Mouse (Mus musculus): ENCODE results near the gene Tmem202. TPM values are rescaled to one million over a fixed set of nuclear protein-coding genes. Genes with fewer than 3 reads are reported as not detected.

Gene Tmem202
- polyA plus RNA-seq, 1 experiment from 2014 or later = 0.15 TPM

DNA sequence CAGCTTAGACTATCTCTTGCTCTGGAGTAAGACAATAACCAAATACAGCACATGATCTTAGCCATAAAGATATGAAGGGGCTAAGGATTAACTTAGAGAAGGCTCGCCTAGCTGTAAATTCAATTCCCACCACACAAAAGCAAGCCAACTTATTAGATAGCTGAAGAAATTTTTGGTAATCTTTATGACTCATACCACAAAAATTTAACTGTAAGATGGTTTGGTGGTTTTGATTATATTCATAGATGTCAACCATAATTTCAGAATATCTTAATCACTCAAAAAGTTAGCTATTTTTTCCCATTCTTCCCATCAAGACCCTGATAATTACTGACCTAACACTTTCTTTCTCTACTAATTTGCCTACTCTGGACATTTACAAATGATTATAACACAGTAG lies 70.2 kb downstream of the Tmem202 start:
- Histone ChIP-seq H3K36me3 (ENCODE audit: control insufficient read depth, insufficient read depth, low read length) (peaks cover 12% of the 10 kb centered on the region; the same call in 1 of the 2 replicates), H3K27ac (replicated peaks; ENCODE audit: low read depth, low read length) (no peak overlapping the region), H3K4me2 (ENCODE audit: low read depth, low read length) (no peak overlapping the region), H3K4me3 (ENCODE audit: low read depth, low read length) (no peak overlapping the region), H3K4me1 (ENCODE audit: control insufficient read depth, insufficient read depth, low read length) (no peaks in the 10 kb centered on the region), H3K9me3 (ENCODE audit: control insufficient read depth, low read length) (no peaks in the 10 kb centered on the region), H3K9ac (ENCODE audit: low read depth, low read length) (no peak overlapping the region), H3K27me3 (replicated peaks; ENCODE audit: control insufficient read depth, insufficient read depth, low read length) (no peaks in the 10 kb centered on the region)
- DNase-seq (ENCODE audit: low spot score) (no peak), ATAC-seq (ENCODE audit: low read depth) (no peak)
- 70% methylated on average over 1 of the region's 1 CpGs for WGBS

Other genes with a start within 250 kb of the Tmem202 start
- gene Adpgk, start 248.3 kb downstream of the Tmem202 start, polyA plus RNA-seq (2014; fragmentation: Nextera tagmentation; extraction: Ambion mirVana) = 50.9 and 51.7 TPM in 2 replicates
- 14.2 and 15.3 TPM in 2 replicates for gene Bbs4, start 186.3 kb downstream of the Tmem202 start, polyA plus RNA-seq (2014; fragmentation: Nextera tagmentation; extraction: Ambion mirVana)
- 15.5 and 16.7 TPM in 2 replicates for gene Arih1, start 53.2 kb downstream of the Tmem202 start, polyA plus RNA-seq (2014; fragmentation: Nextera tagmentation; extraction: Ambion mirVana)
- gene Hexa, start 307 bp downstream of the Tmem202 start, polyA plus RNA-seq (2014; fragmentation: Nextera tagmentation; extraction: Ambion mirVana) = 101 and 107 TPM in 2 replicates
- gene Celf6, start 38.1 kb upstream of the Tmem202 start, polyA plus RNA-seq (2014; fragmentation: Nextera tagmentation; extraction: Ambion mirVana) = 0.93 and 0.96 TPM in 2 replicates
- 29.1 and 32.2 TPM in 2 replicates for gene Parp6, start 77.4 kb upstream of the Tmem202 start, polyA plus RNA-seq (2014; fragmentation: Nextera tagmentation; extraction: Ambion mirVana)
- 1,005 and 1,158 TPM in 2 replicates for gene Pkm, start 116.5 kb upstream of the Tmem202 start, polyA plus RNA-seq (2014; fragmentation: Nextera tagmentation; extraction: Ambion mirVana)
- gene Gramd2, start 140.3 kb upstream of the Tmem202 start, polyA plus RNA-seq (2014; fragmentation: Nextera tagmentation; extraction: Ambion mirVana) = 4.5 and 5.4 TPM in 2 replicates
- gene Senp8, start 210.9 kb upstream of the Tmem202 start, polyA plus RNA-seq (2014; fragmentation: Nextera tagmentation; extraction: Ambion mirVana) = 10.0 and 12.3 TPM in 2 replicates
- gene Myo9a, start 211.0 kb upstream of the Tmem202 start, polyA plus RNA-seq (2014; fragmentation: Nextera tagmentation; extraction: Ambion mirVana) = 18.3 and 19.4 TPM in 2 replicates

All from embryonic facial prominence, embryonic 14.5 days (tissue).